Mouse (Mus musculus) thymus, postnatal 4 days (tissue): ENCODE data around the gene Med18.

Source experiments
- DNase-seq: peaks from one replicate; pipeline ENCODE4 v3.0.0; 2021

The Med18 gene

DNA sequence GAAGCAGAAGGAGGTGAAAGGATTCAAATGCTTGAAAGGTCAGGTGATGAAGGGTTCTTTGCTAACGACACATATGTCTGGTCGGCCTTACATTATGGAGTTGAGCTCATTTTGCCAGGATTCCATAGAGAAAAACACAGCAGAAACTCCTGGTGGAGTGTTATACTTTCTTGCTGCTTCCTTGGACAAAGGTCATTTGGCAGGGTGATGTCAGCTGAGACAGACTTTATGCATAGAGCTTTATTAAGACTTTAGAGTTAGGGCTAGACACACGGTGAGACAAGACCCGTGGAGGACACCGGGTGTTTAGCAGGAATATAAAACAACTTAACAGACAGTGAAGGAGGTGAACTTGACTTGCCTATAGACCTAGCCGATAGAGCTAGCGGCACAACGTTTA is 14.1 kb upstream of the Med18 start:
- DNase-seq, result no peak

DNA sequence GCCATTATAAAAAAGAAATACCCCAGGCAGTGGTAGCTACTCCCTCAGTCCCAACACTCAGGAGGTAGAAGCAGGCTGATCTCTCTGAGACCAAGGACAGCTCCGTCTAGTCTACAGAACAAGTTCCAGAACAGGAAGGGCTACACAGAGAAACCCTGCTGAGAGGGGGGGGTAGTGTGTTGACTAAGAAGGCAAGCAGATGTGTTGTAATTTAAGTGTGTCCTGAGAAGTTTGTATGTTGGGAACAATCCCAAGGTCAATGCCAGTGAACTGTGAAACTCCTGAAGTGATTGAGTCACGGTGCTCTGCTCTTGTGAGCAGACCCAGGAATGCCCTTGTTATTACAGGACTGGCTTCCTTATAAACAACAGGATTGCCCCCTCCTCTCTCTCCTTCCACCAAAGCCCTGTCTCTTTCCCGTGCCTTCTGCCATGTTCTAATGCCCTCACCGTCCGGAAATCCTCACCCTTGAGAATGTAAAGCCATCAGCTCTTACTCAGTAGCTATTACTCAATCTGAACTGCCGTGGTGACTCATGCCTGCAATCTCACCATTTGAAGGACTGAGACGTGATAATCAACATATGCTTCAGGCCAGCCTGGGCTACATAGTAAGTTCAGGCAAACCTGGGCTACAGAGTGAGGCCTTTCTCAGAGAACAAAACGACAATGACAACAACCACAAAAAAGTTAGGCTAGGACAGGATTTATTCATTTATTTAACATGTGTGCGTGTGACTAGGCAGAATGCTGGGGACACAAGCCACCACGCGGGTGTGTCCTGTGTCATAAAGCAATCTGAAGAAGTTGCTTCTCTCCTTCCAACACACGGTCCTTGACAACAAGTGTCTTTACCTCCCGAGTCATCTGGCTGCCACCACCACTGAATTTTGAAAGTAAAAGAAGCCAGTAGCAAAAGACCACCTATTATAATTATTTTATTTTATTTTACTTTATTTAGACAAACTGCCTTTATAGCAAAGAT is 12.5 kb upstream of the Med18 start:
- no peak for DNase-seq

DNA sequence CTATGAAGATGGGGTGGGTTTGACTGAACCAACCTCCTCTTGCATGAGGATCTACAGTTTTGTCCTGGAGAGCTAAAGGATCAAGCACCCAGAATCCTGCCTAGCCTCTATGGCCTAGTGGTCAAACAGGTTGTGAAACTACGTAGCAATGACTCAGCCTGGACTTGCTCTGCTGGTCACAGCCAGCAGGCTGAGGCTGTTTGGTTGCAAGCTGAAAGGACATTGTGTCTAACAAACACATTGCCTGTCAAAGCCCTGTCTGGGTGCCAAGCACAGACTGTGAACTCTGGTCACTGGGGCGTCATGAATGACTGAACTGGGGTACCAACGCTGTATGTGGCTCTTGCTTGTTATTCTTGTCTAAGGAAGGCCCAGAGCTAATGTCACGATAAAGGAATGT is 10.9 kb upstream of the Med18 start:
- DNase-seq, result no peak

DNA sequence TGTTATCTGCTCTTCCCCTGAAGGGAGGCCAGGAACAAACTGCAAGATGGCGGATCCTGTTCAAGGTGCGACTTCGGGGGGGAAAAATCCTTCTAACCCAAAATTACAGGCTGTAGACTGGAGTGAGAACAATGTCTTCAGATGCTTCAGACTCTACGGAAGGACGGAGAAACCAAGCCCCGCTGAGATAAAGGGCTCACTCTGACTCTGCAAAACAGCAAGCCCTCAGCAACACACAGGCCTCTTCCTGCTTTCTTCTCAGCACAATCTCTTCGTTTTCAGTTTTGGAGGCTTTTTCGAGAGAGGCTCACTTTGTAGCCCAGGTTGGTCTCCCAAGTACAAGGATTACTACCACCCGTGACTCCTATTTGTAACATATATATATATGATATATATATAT is 9.7 kb upstream of the Med18 start:
- DNase-seq, result no peak

DNA sequence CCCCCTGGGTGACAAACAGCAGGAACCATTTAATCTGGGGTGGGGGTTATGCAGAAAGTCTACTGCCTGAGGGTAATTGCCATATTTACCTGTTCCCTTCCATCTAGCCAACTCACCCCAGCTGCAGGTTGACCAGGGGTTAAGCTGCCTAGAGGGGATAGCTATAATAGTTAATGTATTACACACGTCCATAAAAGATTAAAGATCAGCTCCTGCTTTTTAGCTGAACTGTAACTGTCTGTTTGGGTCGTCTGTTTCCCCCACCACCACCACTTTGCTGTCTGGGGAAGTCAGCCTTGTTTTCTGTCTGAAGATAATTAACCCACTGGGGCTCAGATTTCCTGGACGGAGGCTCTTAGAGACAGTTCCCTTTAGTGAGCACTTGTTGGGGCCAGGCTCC is 6.2 kb upstream of the Med18 start:
- DNase-seq, result no peak

DNA sequence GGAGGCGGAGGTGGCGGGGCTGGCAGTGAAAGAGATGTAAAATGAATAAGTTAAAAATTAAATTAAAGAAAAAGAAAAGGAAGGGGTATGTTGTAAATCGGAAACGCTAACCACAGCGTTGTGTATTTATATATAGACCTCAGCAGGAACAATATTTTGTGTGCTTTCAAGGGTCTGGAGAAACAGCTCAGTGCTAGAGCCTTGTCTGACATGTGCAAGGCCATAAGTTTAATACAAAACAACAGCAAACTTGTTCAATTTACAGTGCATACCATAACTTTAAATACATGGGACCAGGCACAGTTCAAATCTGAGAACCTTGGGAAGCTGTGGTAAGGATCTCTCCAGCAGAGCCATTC is 513 bp upstream of the Med18 start:
- no peak for DNase-seq

DNA sequence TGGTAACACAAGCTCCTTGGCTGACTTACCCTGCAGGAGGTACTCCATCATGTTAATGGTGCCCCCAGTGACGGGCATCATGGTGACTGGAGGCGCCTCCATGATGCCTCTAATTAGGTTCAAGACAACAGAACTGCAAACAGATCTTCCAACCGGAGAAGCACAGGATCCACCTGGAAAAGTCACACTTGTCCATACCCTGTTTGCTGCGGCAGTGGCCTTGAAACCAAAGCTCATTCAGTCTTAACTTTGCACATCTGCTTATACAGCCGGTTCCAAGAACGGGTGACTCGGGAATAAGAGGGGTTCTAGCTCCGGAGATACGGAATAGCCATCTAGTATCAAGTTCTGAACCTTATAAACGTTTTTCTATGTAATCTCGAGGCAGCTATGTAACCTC is 885 bp downstream of the Med18 start:
- DNase-seq, result peak; percentile 25

DNA sequence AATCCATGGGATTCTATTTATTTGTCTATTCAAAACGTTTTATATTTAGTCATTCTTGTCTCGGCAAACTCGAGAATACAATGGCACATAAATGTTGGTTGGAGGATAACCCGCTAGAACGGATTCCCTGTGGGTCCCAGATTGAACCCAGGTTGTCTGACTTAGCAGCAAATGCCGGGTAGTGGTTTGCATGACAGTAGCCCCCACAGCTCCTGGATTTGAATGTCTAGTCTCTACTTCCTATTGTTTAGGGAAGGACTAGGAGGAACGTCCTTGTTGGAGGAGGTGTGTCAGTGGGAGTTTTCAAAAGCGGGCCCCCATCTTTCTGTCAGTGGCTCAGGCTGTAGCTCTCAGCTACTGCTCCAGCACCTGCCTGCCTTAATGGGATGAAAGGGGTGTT is 3.5 kb downstream of the Med18 start:
- no peak for DNase-seq

DNA sequence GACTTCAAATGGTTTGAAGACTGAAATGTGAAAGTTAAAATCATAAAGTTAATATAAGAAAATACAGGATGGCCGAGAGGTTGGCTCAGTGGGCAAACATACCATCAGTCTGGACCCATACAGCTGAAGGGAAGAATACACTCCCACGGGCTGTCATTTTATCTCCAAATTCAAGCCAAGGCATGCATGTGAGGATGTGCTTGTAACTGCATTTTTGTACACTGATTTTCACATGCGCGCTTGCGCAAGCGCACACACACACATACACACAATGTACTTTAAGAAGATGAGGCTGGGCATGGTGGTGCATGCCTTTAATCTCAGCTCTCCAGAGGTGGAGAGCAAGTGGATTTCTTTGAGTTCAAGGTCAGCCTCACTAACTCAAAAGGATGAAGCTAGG is 8.2 kb downstream of the Med18 start:
- DNase-seq, result no peak

DNA sequence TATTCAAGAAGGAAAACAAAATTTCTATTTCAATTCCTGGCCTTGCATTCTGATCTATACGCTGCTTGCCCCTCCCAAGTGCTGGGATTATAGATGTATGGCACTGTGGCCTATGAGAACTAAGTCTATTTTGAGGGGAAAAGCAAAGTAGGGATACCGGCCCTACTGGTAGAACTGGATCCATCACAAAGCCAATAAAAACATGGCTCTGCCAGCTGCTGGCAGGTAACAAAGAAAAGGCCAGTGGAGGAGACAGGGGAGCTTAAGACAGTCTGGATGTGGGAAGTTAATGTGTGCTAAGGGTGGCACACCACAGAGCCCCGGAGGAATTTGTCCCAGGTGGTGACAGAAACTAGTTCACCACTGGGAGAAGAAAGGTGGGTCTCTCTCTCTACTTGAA is 8.6 kb downstream of the Med18 start:
- DNase-seq, result no peak

DNA sequence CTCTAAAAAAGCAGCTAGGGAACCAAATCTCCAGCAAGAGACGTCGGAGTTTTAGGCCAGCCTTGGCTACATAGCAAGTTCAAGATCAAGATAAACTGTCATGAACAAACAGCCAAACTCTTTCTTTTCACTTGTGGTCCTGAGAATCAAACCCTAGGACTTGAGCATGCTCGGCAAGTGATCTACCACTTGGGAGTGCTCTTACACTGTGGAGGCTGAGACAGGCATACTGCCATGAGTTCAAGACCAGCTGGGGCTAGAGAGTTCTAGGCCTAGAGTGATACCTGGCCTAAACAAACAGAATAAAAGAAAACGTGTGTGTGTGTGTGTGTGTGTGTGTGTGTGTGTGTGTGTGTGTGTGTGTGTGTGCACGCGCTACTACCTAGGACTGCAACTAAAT is 9.5 kb downstream of the Med18 start:
- DNase-seq, result no peak

DNA sequence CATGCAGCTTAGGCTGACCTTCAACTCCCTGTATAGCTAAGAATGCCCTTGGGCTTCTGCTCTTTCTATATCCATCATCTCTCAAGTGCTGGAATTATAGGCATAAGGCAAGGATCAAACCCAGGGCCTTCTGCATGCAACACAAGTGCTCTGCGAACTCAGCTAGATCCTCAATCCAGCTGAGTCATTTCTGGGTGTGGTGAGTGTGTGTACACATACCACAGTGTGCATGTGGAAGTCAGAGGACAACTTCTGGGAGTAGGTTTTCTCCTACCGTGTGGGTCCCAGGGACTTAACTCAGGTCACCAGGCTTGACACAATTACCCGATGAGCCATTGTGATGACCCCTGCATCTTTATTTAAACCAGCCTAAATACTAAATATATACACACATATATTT is 13.9 kb downstream of the Med18 start:
- DNase-seq, result no peak

DNA sequence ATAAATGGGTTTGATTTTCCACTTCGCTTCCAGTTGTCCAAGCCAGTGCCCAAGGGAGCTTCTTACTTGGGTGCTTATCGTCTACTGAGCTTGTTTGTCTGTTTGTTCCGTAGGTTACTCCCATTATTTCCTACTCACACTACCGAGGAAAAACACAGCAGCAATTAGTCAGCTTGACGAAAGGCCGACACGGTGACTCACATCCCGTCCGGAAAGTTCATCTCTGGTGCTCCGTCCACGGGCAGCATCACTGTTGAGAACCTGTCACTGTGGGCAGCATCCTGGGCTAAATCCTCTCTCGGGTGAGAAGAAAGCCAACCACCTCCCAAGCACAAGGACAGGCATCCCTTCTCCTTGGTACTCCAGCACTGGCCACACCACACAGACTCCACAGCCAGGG is 17.6 kb downstream of the Med18 start:
- DNase-seq, result no peak

DNA sequence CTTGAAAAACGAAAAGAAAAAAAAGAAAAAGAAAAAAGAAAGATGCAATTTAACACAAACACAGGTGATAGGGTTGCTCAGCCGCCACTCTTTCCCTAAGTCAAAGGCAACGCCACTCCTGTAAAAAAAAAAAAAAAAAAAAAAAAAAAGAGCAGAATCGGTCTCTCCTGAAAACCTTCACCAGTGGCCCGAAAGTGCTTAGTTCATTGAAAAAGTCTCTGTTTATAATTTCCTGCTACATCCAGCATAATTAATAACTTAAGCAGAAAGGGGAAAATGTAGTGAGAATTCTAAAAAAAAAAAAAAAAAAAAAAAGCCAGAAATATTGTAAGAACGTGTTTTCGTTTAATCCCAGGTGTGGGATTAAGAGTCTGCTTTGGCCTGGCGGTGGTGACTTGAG is 19.2 kb downstream of the Med18 start:
- DNase-seq, result no peak

DNA sequence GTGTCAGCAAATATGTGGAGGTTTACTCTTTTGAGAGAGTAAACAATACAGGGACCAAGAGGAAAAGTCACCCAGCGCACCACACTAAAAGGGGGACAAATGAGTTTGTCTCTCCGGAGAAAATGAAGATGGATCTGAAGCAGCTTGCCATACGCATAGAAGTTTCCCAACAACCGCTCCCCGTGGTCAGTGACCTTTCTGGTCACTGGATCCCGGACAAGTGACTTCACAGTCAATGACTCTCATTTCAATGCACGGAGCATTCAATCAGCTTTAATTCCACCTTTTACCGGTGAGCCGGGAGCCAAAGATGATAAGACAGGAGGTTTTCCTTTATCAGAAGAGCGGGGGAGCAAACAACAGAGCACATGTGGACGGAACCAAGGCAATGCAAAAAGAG is 25.9 kb downstream of the Med18 start:
- DNase-seq, result no peak

DNA sequence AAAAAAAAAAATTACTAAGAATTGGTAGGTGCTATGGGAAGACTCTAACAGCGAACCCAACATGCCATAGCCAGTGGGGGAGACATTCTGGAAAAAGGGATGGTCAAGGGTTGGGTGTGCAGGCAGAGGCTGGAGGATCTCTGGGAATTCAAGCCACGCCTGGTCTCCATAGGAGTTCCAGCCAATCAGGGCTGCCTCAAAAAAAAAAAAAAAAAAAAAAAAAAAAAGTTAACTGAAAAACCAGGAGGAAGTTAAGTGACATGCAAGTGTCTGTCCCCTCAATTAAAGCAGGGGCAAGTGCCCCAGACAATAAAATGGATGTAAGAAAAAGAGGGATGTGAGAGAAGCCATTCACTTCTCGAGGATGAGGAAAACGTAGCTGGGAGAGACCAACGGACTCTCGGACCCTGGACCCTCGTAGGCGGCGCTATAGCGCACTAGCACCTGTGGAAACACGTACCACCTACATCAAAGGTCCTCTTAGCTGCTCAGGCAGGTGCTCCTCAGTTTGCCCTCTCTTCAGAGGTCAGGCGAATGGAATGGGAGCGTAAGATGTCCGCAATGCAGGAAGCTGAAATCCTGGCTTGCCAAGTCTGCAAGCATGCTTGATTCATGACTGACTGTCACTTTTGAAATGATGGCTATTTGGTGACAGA is 30.9 kb downstream of the Med18 start:
- DNase-seq, result no peak

DNA sequence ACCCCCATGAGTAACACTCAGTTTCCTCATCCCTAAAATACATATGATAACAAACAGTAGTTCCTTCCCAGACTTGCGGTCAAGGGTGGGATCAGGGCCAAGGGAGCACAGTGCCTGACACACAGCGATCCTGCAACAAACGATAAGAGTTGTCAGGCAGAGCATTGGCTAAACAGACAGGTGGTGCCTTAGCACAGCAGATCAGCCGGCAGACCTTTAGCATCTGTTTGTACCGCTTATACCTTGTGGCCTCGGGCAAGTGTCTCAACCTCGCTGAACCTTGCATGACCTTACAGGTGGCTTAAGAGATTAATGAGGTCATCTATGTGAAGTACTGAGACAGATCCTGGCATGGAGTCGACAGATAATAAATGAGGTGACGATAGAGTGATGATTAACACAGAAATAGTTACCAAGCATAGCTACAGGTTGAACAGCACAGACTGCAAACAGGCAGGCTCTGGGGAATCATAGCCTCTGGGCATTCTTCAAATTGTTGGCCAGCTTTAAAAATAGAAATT is 35.6 kb downstream of the Med18 start:
- DNase-seq, result no peak

DNA sequence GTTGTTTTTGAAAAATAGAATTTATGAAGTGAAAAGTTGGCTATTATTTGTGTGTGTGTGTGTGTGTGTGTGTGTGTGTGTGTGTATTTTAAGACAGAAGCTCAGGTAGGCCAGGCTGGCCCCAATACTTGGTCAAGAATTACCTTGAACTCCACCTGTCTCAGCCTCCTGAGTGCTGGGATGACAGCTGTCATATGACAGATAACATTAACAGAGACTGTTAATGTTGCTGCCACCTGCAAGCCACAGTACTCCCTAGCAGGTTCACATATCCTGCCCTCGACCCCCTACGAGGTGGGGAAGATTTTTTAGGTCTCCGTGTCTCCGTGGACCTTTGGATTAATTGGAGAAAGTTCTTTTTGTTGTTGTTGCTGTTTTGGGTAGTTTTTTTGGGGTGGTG is 36.2 kb downstream of the Med18 start:
- no peak for DNase-seq

DNA sequence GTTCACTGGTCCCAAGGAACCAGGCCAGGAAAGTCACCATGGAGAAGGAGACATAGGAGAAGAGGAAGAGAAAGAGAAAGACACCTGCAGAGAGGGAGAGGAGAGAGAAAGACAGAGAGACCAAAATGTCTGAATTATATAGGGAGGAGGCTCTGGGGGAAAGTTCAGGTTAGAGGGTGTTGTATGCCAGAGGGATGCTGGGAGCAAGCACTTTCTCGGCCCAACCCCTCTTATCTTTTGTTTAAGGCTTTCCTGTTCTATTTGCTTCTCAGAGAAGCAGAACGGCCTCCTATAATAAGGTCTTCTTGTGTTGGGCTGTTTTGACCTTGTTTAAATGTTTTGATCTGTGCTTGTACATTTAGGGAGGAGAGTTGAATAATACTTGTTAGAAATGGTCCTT is 37.7 kb downstream of the Med18 start:
- no peak for DNase-seq

DNA sequence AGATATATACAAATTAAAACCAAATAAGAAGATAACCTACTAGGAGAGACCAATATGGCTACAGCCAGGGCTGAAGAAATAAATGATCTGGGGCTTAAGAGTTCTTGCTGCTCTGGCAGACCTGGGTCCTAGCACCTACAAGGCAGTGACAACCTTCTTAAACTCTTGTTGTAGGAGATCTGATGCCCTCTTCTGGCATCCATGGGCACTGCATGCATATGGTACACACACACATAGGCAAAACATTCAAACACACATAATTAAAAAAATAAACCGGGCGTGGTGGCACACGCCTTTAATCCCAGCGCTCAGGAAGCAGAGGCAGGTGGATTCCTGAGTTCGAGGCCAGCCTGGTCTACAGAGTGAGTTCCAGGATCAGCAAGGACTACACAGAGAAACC is 39.0 kb downstream of the Med18 start:
- peak; percentile 42 for DNase-seq

DNA sequence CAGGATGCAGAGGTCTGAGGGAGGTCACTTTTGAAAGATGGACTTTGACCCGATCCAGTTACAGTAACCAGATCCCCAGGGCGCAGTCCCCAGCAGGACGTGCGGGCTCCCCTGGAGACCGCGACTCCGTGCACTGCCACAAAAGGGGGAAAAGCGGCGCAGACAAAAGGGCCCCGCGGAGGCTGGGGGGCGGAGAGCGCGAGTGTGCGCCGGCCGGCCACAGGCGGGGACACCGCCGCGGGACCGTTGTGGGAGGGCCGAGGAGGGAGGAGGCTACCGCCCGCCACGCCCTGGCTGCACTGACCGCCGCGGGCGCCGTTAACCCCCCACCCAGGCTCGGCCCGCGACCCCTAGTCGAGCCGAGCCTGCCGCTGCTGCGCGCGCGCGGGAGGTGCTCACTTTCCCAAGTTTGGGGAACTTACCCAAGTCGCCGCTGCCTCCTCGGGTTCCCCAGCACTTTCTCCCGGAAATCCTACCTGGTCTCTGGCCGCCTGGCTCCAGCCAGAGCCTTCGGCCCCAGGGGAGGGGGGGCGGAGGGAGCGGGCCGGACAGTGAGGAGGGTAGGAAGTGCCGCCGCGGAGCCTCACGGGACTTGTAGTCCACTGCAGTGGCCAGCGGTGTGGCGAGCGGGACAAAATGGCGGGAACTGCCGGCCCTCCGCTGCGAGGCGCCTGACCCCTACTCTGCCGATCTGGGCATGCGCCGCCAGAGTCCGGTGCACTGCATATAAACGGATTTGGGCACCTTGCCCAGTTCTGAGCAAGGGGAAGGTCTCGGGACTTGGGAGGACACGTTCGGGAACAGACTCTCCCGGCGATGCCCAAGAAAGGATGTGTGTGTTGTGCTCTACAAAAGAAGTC is 41.6 kb downstream of the Med18 start, which contains the start of gene Phactr4:
Phactr4 (minus strand) TSS at position 567 of the 860 bp plus-strand sequence.
- DNase-seq, result peak; percentile 87

DNA sequence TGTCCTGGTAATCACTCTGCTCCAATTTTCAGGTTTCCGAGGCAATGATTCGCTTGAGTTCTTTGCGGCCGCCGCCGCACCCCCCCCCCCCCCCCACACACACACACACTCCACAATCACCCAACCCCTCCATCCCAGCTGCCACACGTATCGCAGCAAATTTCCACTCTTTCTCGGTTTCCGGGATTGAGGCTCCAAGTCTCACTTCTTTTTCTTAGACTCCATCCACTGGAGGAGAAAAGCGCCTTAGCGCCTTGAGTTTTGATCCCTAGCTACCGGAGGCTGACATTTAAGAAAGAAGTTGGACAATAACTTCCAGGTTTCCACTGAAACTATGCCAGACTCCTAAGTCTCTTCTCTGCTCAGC is 42.2 kb downstream of the Med18 start:
- no peak for DNase-seq

DNA sequence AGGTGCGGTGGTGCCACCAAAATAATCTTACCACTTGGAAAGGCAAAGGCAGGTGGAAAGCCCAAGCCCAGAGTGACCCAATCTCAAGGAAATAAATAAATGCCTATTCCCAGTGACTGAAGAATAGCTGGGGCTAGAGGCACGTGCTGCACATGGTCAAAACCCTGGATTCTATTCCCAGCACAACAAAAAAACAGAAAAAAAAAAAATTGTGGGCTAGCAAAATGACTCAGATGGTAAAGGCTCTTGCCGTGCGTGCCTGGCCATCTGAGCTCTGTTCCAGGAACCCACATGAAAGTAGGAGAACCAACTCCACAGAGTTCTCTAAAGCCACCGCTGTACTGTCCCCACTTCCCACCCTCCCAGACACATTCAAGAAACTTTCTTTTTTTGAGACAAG is 43.2 kb downstream of the Med18 start:
- DNase-seq, result no peak
